Mouse (Mus musculus): Measurements from ENCODE around the gene Rbfox1. TPM values are rescaled to one million over a fixed set of nuclear protein-coding genes. Genes with fewer than 3 reads are reported as not detected.

The Rbfox1 gene
- polyA plus RNA-seq, 1 experiment: not detected

DNA sequence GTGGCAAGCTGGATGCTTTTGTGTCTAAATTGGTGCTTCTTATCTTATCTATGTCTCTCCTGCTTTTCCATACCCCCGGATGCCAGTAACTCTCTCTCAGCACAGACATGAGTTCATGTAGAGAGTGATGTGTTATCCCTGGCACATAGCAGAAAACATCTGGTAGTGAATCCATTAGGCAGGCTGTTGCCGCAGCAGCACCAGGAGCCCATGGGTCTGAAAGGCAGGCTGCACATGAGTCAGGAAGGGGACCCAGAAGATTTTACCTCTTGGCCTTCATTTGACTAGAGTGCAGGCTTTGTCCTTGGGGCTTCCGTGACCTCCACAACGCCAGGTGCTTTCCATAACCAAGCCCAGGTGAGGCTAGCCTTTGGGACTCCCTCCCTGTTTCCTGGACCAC is 1278.5 kb downstream of the Rbfox1 start:
- no peak overlapping the region for H3K27ac ChIP-seq (ENCODE audit: insufficient read depth, low read depth, low read length)
- no peak overlapping the region for H3K4me3 ChIP-seq (ENCODE audit: insufficient read depth, low read depth, low read length)
- 90% methylated on average over 4 of the region's 4 CpGs for WGBS
- peaks cover 5% of the 10 kb centered on the region; the same call in 1 of the 2 replicates for H3K4me1 ChIP-seq (ENCODE audit: control insufficient read depth, insufficient read depth, low read length)
- TF ChIP-seq CTCF (IDR thresholded peaks at IDR 0.05; ENCODE audit: insufficient read depth, low read depth, low read length) (no peak), POLR2A (IDR thresholded peaks at IDR 0.05; ENCODE audit: insufficient read depth, low read depth, low read length) (no peak)

DNA sequence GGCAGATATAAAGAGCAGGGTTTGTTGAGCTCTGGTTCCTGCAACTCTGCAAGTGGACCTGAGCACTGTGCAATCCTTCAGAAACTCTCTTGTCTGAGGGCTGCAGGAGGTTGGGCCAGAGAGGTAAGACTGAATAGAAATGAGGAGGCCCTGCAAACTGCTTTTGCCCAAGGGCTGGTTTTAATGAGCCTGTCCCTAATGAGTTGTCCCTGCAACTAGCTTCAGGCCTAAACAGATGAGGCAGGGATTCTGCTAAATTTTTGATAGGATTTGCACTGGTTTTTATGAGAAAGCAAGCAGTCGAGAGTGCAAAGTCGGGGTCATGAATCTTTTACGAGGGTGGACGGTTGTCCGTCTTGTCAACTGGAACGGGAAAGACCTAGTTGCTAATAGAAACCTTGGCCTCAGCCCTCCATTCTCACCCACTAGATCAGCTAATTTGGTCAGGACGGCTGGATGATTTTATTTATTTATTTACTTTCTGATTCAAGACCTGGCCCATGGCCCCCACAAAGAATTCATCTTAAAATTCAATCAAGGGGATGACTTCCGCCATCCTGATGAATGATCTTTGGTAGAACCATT is 1279.1 kb downstream of the Rbfox1 start:
- 75% methylated on average over 8 of the region's 8 CpGs for WGBS
- H3K27ac ChIP-seq (ENCODE audit: insufficient read depth, low read depth, low read length): no peak overlapping the region

DNA sequence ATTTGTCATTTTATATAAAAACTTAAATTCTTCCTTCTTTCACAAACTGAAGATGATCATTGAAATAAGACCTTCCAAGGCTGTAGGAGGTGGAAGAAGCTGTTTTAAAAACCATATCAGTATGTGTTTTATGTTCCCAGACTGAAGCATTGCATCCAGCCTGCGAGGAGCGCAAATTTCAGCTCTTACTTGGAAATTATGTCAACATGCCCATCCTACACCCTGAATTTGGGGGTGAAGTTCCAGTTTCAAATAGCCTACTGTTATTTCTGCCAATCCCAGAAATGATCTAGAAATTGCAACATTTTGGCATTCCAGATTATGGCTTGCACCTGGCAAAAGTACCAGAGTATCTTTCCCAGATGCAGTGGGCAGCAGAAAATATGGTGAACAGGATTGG is 1290.8 kb downstream of the Rbfox1 start:
- H3K27ac ChIP-seq (ENCODE audit: insufficient read depth, low read depth, low read length): no peak overlapping the region
- no peak overlapping the region for H3K4me3 ChIP-seq (ENCODE audit: insufficient read depth, low read depth, low read length)
- 86% methylated on average over 2 of the region's 2 CpGs for WGBS
- TF ChIP-seq POLR2A (IDR thresholded peaks at IDR 0.05; ENCODE audit: insufficient read depth, low read depth, low read length) (no peak), CTCF (IDR thresholded peaks at IDR 0.05; ENCODE audit: insufficient read depth, low read depth, low read length) (no peak)
- no peaks in the 10 kb centered on the region for H3K4me1 ChIP-seq (ENCODE audit: control insufficient read depth, insufficient read depth, low read length)

More for the DNA sequence above, 1279.1 kb downstream of the Rbfox1 start:
- Histone ChIP-seq H3K4me3 (ENCODE audit: insufficient read depth, low read depth, low read length) (no peak overlapping the region), H3K4me1 (ENCODE audit: control insufficient read depth, insufficient read depth, low read length) (peaks cover 5% of the 10 kb centered on the region; the same call in 1 of the 2 replicates)
- no peak for TF ChIP-seq CTCF (IDR thresholded peaks at IDR 0.05; ENCODE audit: insufficient read depth, low read depth, low read length)
- TF ChIP-seq POLR2A (IDR thresholded peaks at IDR 0.05; ENCODE audit: insufficient read depth, low read depth, low read length): no peak

DNA sequence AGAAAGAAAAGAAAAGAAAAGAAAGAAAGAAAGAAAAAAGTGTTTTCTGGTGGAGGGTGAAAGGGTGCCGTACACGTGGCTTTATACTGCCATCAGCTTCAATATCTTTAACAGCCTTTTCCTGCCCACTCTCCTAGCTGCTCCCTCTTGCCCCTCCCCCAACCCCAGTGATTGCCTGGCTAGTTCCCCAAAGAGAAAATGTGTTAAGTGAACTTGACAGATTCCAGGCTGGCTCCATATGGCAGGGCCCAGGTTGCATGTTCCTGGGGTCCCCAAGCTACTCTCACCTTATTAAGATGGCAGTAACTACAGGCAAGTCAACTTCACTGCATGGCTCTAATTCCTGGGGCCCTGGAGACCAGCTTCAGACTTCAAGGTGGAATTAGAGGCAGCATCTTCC is 1302.6 kb downstream of the Rbfox1 start:
- WGBS: 58% methylated on average over 2 of the region's 2 CpGs
- Histone ChIP-seq H3K4me1 (ENCODE audit: control insufficient read depth, insufficient read depth, low read length) (no peaks in the 10 kb centered on the region), H3K27ac (ENCODE audit: insufficient read depth, low read depth, low read length) (no peak overlapping the region), H3K4me3 (ENCODE audit: insufficient read depth, low read depth, low read length) (no peak overlapping the region)
- TF ChIP-seq CTCF (IDR thresholded peaks at IDR 0.05; ENCODE audit: insufficient read depth, low read depth, low read length): no peak
- no peak for TF ChIP-seq POLR2A (IDR thresholded peaks at IDR 0.05; ENCODE audit: insufficient read depth, low read depth, low read length)

DNA sequence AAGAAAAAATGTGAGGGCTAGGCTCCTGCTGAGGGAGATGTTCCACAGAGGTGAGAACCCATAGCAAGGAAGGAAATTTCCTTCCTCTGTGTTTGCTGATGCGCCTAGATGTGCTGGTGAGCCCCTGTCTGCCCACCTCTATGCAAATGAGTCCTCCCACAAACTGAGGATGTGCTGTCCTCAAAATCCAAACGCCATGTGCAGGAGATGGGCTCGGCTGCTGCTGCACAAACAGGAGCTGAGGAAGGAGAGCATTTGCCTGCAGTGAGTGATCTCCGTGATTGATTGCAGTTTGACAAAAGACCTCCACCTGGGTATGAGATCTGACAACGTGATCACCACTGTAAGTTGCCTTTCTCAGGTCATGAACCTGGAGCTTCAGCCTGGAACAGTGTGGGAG is 1308.4 kb downstream of the Rbfox1 start:
- Histone ChIP-seq H3K4me1 (ENCODE audit: control insufficient read depth, insufficient read depth, low read length) (0 out of 2 replicates have a peak, but pooled peaks cover 3% of the 10 kb centered on the region), H3K4me3 (ENCODE audit: insufficient read depth, low read depth, low read length) (no peak overlapping the region), H3K27ac (ENCODE audit: insufficient read depth, low read depth, low read length) (no peak overlapping the region)
- 71% methylated on average over 5 of the region's 5 CpGs for WGBS
- TF ChIP-seq CTCF (IDR thresholded peaks at IDR 0.05; ENCODE audit: insufficient read depth, low read depth, low read length): no peak
- no peak for TF ChIP-seq POLR2A (IDR thresholded peaks at IDR 0.05; ENCODE audit: insufficient read depth, low read depth, low read length)

DNA sequence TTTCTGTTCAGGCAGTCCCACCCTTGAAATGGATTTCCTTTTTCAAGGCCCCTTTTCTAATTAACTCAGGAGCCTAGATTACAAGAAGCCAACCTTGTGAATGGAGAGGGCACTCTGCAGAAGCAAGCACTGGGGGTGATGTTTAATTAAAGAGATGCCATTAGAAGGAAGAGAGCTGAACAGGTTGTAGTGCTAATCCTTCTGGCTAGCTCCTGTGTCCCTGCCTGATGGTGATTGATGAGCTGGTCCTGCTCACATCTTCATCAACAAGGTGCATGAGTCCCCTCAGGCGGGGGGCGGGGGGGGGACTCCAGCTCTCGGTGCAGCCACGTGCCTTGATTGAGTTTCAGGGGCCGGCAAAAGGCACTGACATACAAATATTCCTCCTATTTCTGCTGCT is 1312.8 kb downstream of the Rbfox1 start:
- Histone ChIP-seq H3K4me3 (ENCODE audit: insufficient read depth, low read depth, low read length) (no peak overlapping the region), H3K4me1 (ENCODE audit: control insufficient read depth, insufficient read depth, low read length) (0 out of 2 replicates have a peak, but pooled peaks cover 3% of the 10 kb centered on the region), H3K27ac (ENCODE audit: insufficient read depth, low read depth, low read length) (no peak overlapping the region)
- WGBS: 75% methylated on average over 5 of the region's 5 CpGs
- TF ChIP-seq CTCF (IDR thresholded peaks at IDR 0.05; ENCODE audit: insufficient read depth, low read depth, low read length): no peak
- no peak for TF ChIP-seq POLR2A (IDR thresholded peaks at IDR 0.05; ENCODE audit: insufficient read depth, low read depth, low read length)

DNA sequence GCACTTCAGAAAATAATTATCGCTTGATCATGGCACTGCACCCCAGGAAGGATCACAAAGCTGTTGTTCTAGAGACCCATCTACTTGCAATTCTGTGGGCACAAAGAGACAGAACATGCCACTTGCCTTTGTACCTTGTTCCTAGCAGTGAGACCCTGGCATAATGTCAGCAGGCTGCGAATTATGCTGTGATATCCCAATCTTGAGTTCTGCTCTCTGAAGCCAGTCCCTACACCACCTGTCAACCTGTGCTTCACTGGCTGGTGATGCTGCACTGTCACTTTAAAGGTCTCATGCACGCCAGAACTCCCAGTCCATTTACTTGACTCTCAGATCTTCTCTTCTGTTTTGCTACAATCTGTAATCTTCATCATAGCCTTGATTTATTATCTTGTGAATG is 1315.1 kb downstream of the Rbfox1 start:
- WGBS: 96% methylated on average over 3 of the region's 3 CpGs
- Histone ChIP-seq H3K27ac (ENCODE audit: insufficient read depth, low read depth, low read length) (no peak overlapping the region), H3K4me1 (ENCODE audit: control insufficient read depth, insufficient read depth, low read length) (no peaks in the 10 kb centered on the region), H3K4me3 (ENCODE audit: insufficient read depth, low read depth, low read length) (no peak overlapping the region)
- TF ChIP-seq POLR2A (IDR thresholded peaks at IDR 0.05; ENCODE audit: insufficient read depth, low read depth, low read length): no peak
- no peak for TF ChIP-seq CTCF (IDR thresholded peaks at IDR 0.05; ENCODE audit: insufficient read depth, low read depth, low read length)

DNA sequence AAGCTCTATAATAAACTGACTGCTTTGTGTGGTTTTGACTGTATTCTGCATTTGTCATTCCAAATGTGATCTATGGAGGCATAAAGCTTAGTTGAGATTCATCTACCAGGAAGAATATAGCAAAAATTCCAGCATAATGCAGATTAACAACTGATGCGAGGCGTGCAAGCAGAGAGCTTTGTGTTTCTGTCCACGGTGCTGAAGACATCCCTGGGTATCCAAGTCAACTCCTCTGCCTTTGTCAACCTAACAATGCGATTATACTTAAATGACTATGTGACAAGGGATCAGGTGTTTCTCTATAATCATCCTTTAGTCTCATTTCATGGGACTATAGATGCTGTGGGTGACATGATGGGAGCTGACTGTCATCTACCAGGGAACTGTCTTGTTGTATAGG is 1316.7 kb downstream of the Rbfox1 start:
- Histone ChIP-seq H3K27ac (ENCODE audit: insufficient read depth, low read depth, low read length) (no peak overlapping the region), H3K4me1 (ENCODE audit: control insufficient read depth, insufficient read depth, low read length) (no peaks in the 10 kb centered on the region), H3K4me3 (ENCODE audit: insufficient read depth, low read depth, low read length) (no peak overlapping the region)
- WGBS: 73% methylated on average over 4 of the region's 4 CpGs
- no peak for TF ChIP-seq POLR2A (IDR thresholded peaks at IDR 0.05; ENCODE audit: insufficient read depth, low read depth, low read length)
- TF ChIP-seq CTCF (IDR thresholded peaks at IDR 0.05; ENCODE audit: insufficient read depth, low read depth, low read length): no peak

DNA sequence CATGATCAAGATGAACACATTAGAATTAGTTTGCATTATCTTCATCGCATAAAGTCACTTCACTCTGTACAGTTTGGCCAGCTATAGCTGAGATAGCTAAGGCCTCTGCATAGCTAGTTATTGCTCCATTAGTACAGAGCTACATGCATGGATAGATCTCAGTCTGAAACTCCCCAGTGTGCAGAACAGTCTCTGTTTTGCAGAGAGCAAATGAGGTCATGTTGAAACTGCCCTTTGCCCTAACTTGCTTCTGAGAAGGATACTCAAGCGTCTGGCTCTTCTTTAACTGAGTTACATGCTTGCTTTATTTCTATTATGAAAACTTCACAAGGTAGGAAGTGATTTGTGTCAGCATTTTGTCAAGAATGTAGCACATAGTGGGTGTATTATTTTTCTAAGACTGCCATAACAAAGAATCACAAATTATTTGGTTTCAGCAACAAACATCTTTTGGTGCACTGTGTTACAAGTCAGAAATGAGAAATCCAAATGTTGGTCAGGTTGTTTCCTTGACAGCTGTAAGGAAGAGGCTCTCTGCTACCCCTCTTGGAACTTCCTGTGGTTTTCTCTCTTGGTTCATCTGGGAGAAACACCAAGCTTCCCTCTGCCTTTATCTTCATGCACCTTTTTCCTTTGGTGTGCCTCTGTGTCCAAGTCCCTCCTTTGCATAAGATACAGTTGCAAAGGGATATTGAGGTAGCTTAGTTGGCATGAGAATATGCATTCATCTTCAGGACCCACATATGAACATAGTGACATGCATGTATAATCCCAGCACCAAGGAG is 1321.2 kb downstream of the Rbfox1 start:
- 90% methylated on average over 2 of the region's 2 CpGs for WGBS
- no peak overlapping the region for H3K27ac ChIP-seq (ENCODE audit: insufficient read depth, low read depth, low read length)

More for the DNA sequence above, 1321.2 kb downstream of the Rbfox1 start:
- H3K4me3 ChIP-seq (ENCODE audit: insufficient read depth, low read depth, low read length): no peak overlapping the region
- no peak for TF ChIP-seq POLR2A (IDR thresholded peaks at IDR 0.05; ENCODE audit: insufficient read depth, low read depth, low read length)
- no peak for TF ChIP-seq CTCF (IDR thresholded peaks at IDR 0.05; ENCODE audit: insufficient read depth, low read depth, low read length)
- no peaks in the 10 kb centered on the region for H3K4me1 ChIP-seq (ENCODE audit: control insufficient read depth, insufficient read depth, low read length)

All from olfactory bulb, adult 2 months (tissue).